Mouse (Mus musculus): ENCODE measurements around the gene Kank1.

Kank1 gene

GRCm38 (mm10) chr19:25400212-25400913 is 163.6 kb downstream of the Kank1 start:
- no peak for TF ChIP-seq POU5F1 (IDR thresholded peaks at IDR 0.05; ENCODE audit: borderline replicate concordance, low read length)
- no peak for TF ChIP-seq CTCF (conservative IDR thresholded peaks at IDR 0.05; ENCODE audit: low read length)
- H3K27me3 ChIP-seq (ENCODE audit: insufficient read depth, low read length) = no peaks in the 10 kb centered on the region
- peaks cover 12% of the 10 kb centered on the region for H3K4me1 ChIP-seq (replicated peaks; ENCODE audit: low read depth, low read length)
- no peaks in the 10 kb centered on the region for H3K36me3 ChIP-seq (ENCODE audit: insufficient read depth, low read length)
- no peaks in the 10 kb centered on the region for H3K9me3 ChIP-seq (ENCODE audit: low read length)
- H3K4me3 ChIP-seq (replicated peaks; ENCODE audit: low read length) = no peak overlapping the region

- no peak for TF ChIP-seq CTCF (conservative IDR thresholded peaks at IDR 0.05; ENCODE audit: low read length)
- TF ChIP-seq NANOG (IDR thresholded peaks at IDR 0.05; ENCODE audit: borderline replicate concordance, low read length) = no peak
- no peak for TF ChIP-seq POU5F1 (IDR thresholded peaks at IDR 0.05; ENCODE audit: borderline replicate concordance, low read length)
- peaks cover 19% of the 10 kb centered on the region for H3K4me1 ChIP-seq (replicated peaks; ENCODE audit: low read depth, low read length)
- no peaks in the 10 kb centered on the region for H3K36me3 ChIP-seq (ENCODE audit: insufficient read depth, low read length)
- no peak overlapping the region for H3K4me3 ChIP-seq (replicated peaks; ENCODE audit: low read length)
- peaks cover 7% of the 10 kb centered on the region; the same call in 1 of the 2 replicates for H3K27me3 ChIP-seq (ENCODE audit: insufficient read depth, low read length)
- no peaks in the 10 kb centered on the region for H3K9me3 ChIP-seq (ENCODE audit: low read length)
These were observed 164.7 kb downstream of the Kank1 start for GRCm38 (mm10) chr19:25401521-25401920.

- TF ChIP-seq POU5F1 (IDR thresholded peaks at IDR 0.05; ENCODE audit: borderline replicate concordance, low read length) = no peak
- no peak for TF ChIP-seq CTCF (conservative IDR thresholded peaks at IDR 0.05; ENCODE audit: low read length)
- no peak for TF ChIP-seq NANOG (IDR thresholded peaks at IDR 0.05; ENCODE audit: borderline replicate concordance, low read length)
- no peaks in the 10 kb centered on the region for H3K9me3 ChIP-seq (ENCODE audit: low read length)
- H3K4me3 ChIP-seq (replicated peaks; ENCODE audit: low read length) = no peak overlapping the region
- H3K36me3 ChIP-seq (ENCODE audit: insufficient read depth, low read length) = no peaks in the 10 kb centered on the region
- H3K27me3 ChIP-seq (ENCODE audit: insufficient read depth, low read length) = peaks cover 15% of the 10 kb centered on the region
- peaks cover 33% of the 10 kb centered on the region for H3K4me1 ChIP-seq (replicated peaks; ENCODE audit: low read depth, low read length)
These were observed 167.4 kb downstream of the Kank1 start for GRCm38 (mm10) chr19:25404163-25404562.

- Histone ChIP-seq H3K27me3 (ENCODE audit: insufficient read depth, low read length) (peaks cover 29% of the 10 kb centered on the region), H3K9me3 (ENCODE audit: low read length) (no peaks in the 10 kb centered on the region), H3K4me3 (replicated peaks; ENCODE audit: low read length) (peak overlapping the region; percentile 72), H3K4me1 (replicated peaks; ENCODE audit: low read depth, low read length) (peaks cover 30% of the 10 kb centered on the region), H3K36me3 (ENCODE audit: insufficient read depth, low read length) (peaks cover 17% of the 10 kb centered on the region)
- TF ChIP-seq NANOG (IDR thresholded peaks at IDR 0.05; ENCODE audit: borderline replicate concordance, low read length) (no peak), POU5F1 (IDR thresholded peaks at IDR 0.05; ENCODE audit: borderline replicate concordance, low read length) (no peak), CTCF (conservative IDR thresholded peaks at IDR 0.05; ENCODE audit: low read length) (no peak)
These were observed 169.2 kb downstream of the Kank1 start for GRCm38 (mm10) chr19:25405987-25406386.

- peak overlapping the region; percentile 72 for H3K4me3 ChIP-seq (replicated peaks; ENCODE audit: low read length)
- peaks cover 37% of the 10 kb centered on the region for H3K4me1 ChIP-seq (replicated peaks; ENCODE audit: low read depth, low read length)
- peaks cover 35% of the 10 kb centered on the region for H3K27me3 ChIP-seq (ENCODE audit: insufficient read depth, low read length)
- TF ChIP-seq CTCF (conservative IDR thresholded peaks at IDR 0.05; ENCODE audit: low read length) = no peak
- TF ChIP-seq POU5F1 (IDR thresholded peaks at IDR 0.05; ENCODE audit: borderline replicate concordance, low read length) = no peak
- no peak for TF ChIP-seq NANOG (IDR thresholded peaks at IDR 0.05; ENCODE audit: borderline replicate concordance, low read length)
- H3K9me3 ChIP-seq (ENCODE audit: low read length) = no peaks in the 10 kb centered on the region
- H3K36me3 ChIP-seq (ENCODE audit: insufficient read depth, low read length) = peaks cover 23% of the 10 kb centered on the region
These were observed 169.9 kb downstream of the Kank1 start for GRCm38 (mm10) chr19:25406481-25407184.

- H3K27me3 ChIP-seq (ENCODE audit: insufficient read depth, low read length) = peaks cover 39% of the 10 kb centered on the region
- H3K36me3 ChIP-seq (ENCODE audit: insufficient read depth, low read length) = peaks cover 27% of the 10 kb centered on the region
- H3K4me1 ChIP-seq (replicated peaks; ENCODE audit: low read depth, low read length) = peaks cover 39% of the 10 kb centered on the region
- H3K4me3 ChIP-seq (replicated peaks; ENCODE audit: low read length) = peak overlapping the region; percentile 72; the same call in 1 of the 2 replicates
- H3K9me3 ChIP-seq (ENCODE audit: low read length) = no peaks in the 10 kb centered on the region
- no peak for TF ChIP-seq CTCF (conservative IDR thresholded peaks at IDR 0.05; ENCODE audit: low read length)
- no peak for TF ChIP-seq NANOG (IDR thresholded peaks at IDR 0.05; ENCODE audit: borderline replicate concordance, low read length)
- no peak for TF ChIP-seq POU5F1 (IDR thresholded peaks at IDR 0.05; ENCODE audit: borderline replicate concordance, low read length)
These were observed 170.6 kb downstream of the Kank1 start for GRCm38 (mm10) chr19:25407185-25407886.

- Histone ChIP-seq H3K4me3 (replicated peaks; ENCODE audit: low read length) (no peak overlapping the region), H3K27me3 (ENCODE audit: insufficient read depth, low read length) (peaks cover 39% of the 10 kb centered on the region), H3K9me3 (ENCODE audit: low read length) (no peaks in the 10 kb centered on the region), H3K4me1 (replicated peaks; ENCODE audit: low read depth, low read length) (peaks cover 39% of the 10 kb centered on the region), H3K36me3 (ENCODE audit: insufficient read depth, low read length) (peaks cover 27% of the 10 kb centered on the region)
- TF ChIP-seq CTCF (conservative IDR thresholded peaks at IDR 0.05; ENCODE audit: low read length) (no peak), POU5F1 (IDR thresholded peaks at IDR 0.05; ENCODE audit: borderline replicate concordance, low read length) (no peak), NANOG (IDR thresholded peaks at IDR 0.05; ENCODE audit: borderline replicate concordance, low read length) (no peak)
These were observed 171.1 kb downstream of the Kank1 start for GRCm38 (mm10) chr19:25407887-25408236.

- no peaks in the 10 kb centered on the region for H3K9me3 ChIP-seq (ENCODE audit: low read length)
- peaks cover 39% of the 10 kb centered on the region for H3K27me3 ChIP-seq (ENCODE audit: insufficient read depth, low read length)
- peaks cover 27% of the 10 kb centered on the region for H3K36me3 ChIP-seq (ENCODE audit: insufficient read depth, low read length)
- H3K4me1 ChIP-seq (replicated peaks; ENCODE audit: low read depth, low read length) = peaks cover 39% of the 10 kb centered on the region
- no peak overlapping the region for H3K4me3 ChIP-seq (replicated peaks; ENCODE audit: low read length)
- TF ChIP-seq POU5F1 (IDR thresholded peaks at IDR 0.05; ENCODE audit: borderline replicate concordance, low read length) (no peak), NANOG (IDR thresholded peaks at IDR 0.05; ENCODE audit: borderline replicate concordance, low read length) (no peak), CTCF (conservative IDR thresholded peaks at IDR 0.05; ENCODE audit: low read length) (no peak)
These were observed 172.5 kb downstream of the Kank1 start for GRCm38 (mm10) chr19:25409239-25409638.
